Mouse (Mus musculus) MEL (cell line): ENCODE results near the gene Myof. TPM values are rescaled to one million over a fixed set of nuclear protein-coding genes. Genes with fewer than 3 reads are reported as not detected.

Experiments used
- DNase-seq: peaks from one replicate; pipeline ENCODE4 v3.0.0; 2011; ENCODE audit warnings: low read depth, low spot score
- H3K27ac ChIP-seq: 2 replicates; pipeline ENCODE4 v1.5.1; 2012; ENCODE audit warnings: low read depth, mild to moderate bottlenecking, control low read depth, low read length, moderate library complexity; ENCODE audit not compliant: control insufficient read depth
- H3K27me3 ChIP-seq, 2 experiments: fragments of 150-350 bp in 1 of 2; sonication (generic) in 1 of 2; 2 replicates each; pipeline ENCODE4 v1.6.1; 2012; ENCODE audit warnings: low read length in 2 of 2, mild to moderate bottlenecking in 2 of 2, improper control_type of control experiment in 1 of 2, moderate library complexity in 1 of 2; ENCODE audit not compliant: insufficient read depth in 2 of 2, control insufficient read depth in 1 of 2
- H3K36me3 ChIP-seq, 2 experiments: 2 replicates each; pipeline ENCODE4 v1.6.1; 2012 to 2014; ENCODE audit warnings: low read length in 2 of 2, improper control_type of control experiment in 1 of 2, inconsistent platforms in 1 of 2, mild to moderate bottlenecking in 1 of 2; ENCODE audit not compliant: insufficient read depth in 2 of 2, control insufficient read depth in 1 of 2
- H3K4me1 ChIP-seq, 2 experiments: fragments of 150-350 bp in 1 of 2; sonication (generic) in 1 of 2; 2 replicates each; pipeline ENCODE4 v1.6.1; 2012; ENCODE audit warnings: low read length in 2 of 2, improper control_type of control experiment in 1 of 2, mild to moderate bottlenecking in 1 of 2; ENCODE audit not compliant: insufficient read depth in 2 of 2, control insufficient read depth in 1 of 2
- H3K4me3 ChIP-seq, 2 experiments: fragments of 150-350 bp in 1 of 2; sonication (generic) in 1 of 2; 2 replicates each; pipeline ENCODE4 v1.5.1; 2012; ENCODE audit warnings: low read depth in 2 of 2, low read length in 2 of 2, mild to moderate bottlenecking in 2 of 2, moderate library complexity in 2 of 2, control low read depth in 1 of 2, improper control_type of control experiment in 1 of 2; ENCODE audit not compliant: control insufficient read depth in 1 of 2, insufficient read depth in 1 of 2
- H3K79me2 ChIP-seq: 2 replicates; pipeline ENCODE4 v1.6.1; 2012; ENCODE audit warnings: mild to moderate bottlenecking, low read length, moderate library complexity; ENCODE audit not compliant: control insufficient read depth, poor library complexity, insufficient read depth
- H3K9ac ChIP-seq: 2 replicates; pipeline ENCODE4 v1.6.1; 2012; ENCODE audit warnings: low read depth, mild to moderate bottlenecking, control low read depth, low read length, moderate library complexity; ENCODE audit not compliant: control insufficient read depth, poor library complexity, severe bottlenecking
- H3K9me3 ChIP-seq: fragments of 150-350 bp; sonication (generic); replicated peaks from 2 replicates; pipeline ENCODE4 v1.6.1; 2012; ENCODE audit warnings: mild to moderate bottlenecking, low read length, improper control_type of control experiment, moderate library complexity; ENCODE audit not compliant: insufficient read depth
- CHD2 ChIP-seq: IDR thresholded peaks from 2 replicates; pipeline ENCODE4 v1.6.1; 2011; ENCODE audit warnings: low read length, improper control_type of control experiment
- CTCF ChIP-seq, 3 experiments: IDR thresholded peaks in 2 of 3; conservative IDR thresholded peaks in 1 of 3; 2 replicates each; pipeline ENCODE4 v1.5.1; 2011 to 2012; ENCODE audit warnings: low read length in 3 of 3, low read depth in 2 of 3, mild to moderate bottlenecking in 2 of 3, improper control_type of control experiment in 1 of 3, inconsistent platforms in 1 of 3, mixed read lengths in 1 of 3, moderate library complexity in 1 of 3; ENCODE audit not compliant: control insufficient read depth in 1 of 3, insufficient read depth in 1 of 3, poor library complexity in 1 of 3, severe bottlenecking in 1 of 3
- ELF1 ChIP-seq: IDR thresholded peaks from 2 replicates; pipeline ENCODE4 v1.6.1; 2014; ENCODE audit warnings: low read depth, mild to moderate bottlenecking, inconsistent platforms, low read length, improper control_type of control experiment, moderate library complexity
- EP300 ChIP-seq, 2 experiments: IDR thresholded peaks; 2 replicates each; pipeline ENCODE4 v1.6.1; 2011; ENCODE audit warnings: improper control_type of control experiment in 2 of 2, low read length in 2 of 2, low read depth in 1 of 2, mild to moderate bottlenecking in 1 of 2
- ETS1 ChIP-seq: IDR thresholded peaks from 2 replicates; pipeline ENCODE4 v1.6.1; 2012; ENCODE audit warnings: low read depth, mild to moderate bottlenecking, inconsistent platforms, low read length, improper control_type of control experiment, moderate library complexity
- GABPA ChIP-seq: IDR thresholded peaks from 2 replicates; pipeline ENCODE4 v1.6.1; 2012; ENCODE audit warnings: low read depth, mild to moderate bottlenecking, inconsistent platforms, low read length, improper control_type of control experiment, moderate library complexity
- GATA1 ChIP-seq: IDR thresholded peaks from 2 replicates; pipeline ENCODE4 v1.6.1; 2011; ENCODE audit warnings: low read depth, low read length, improper control_type of control experiment
- HCFC1 ChIP-seq: IDR thresholded peaks from 2 replicates; pipeline ENCODE4 v1.6.1; 2012; ENCODE audit warnings: low read depth, mild to moderate bottlenecking, inconsistent platforms, low read length, improper control_type of control experiment, moderate library complexity
- KAT2A ChIP-seq: conservative IDR thresholded peaks from 2 replicates; pipeline ENCODE4 v1.6.1; 2012; ENCODE audit warnings: low read depth, low read length, improper control_type of control experiment, inconsistent platforms
- MAFK ChIP-seq: IDR thresholded peaks from 2 replicates; pipeline ENCODE4 v1.6.1; 2011; ENCODE audit warnings: low read depth, mild to moderate bottlenecking, low read length, improper control_type of control experiment, borderline replicate concordance
- MAX ChIP-seq: IDR thresholded peaks from 2 replicates; pipeline ENCODE4 v1.6.1; 2011; ENCODE audit warnings: low read length, improper control_type of control experiment
- MAZ ChIP-seq: IDR thresholded peaks from 2 replicates; pipeline ENCODE4 v1.6.1; 2012; ENCODE audit warnings: low read depth, mild to moderate bottlenecking, inconsistent platforms, low read length, improper control_type of control experiment
- MEF2A ChIP-seq: IDR thresholded peaks from 2 replicates; pipeline ENCODE4 v1.6.1; 2014; ENCODE audit warnings: low read depth, mild to moderate bottlenecking, inconsistent platforms, low read length, improper control_type of control experiment; ENCODE audit not compliant: poor library complexity, insufficient replicate concordance, severe bottlenecking; ENCODE audit errors: extremely low read depth
- MXI1 ChIP-seq: IDR thresholded peaks from 2 replicates; pipeline ENCODE4 v1.6.1; 2011; ENCODE audit warnings: mild to moderate bottlenecking, low read depth, low read length, improper control_type of control experiment
- MYB ChIP-seq: IDR thresholded peaks from 2 replicates; pipeline ENCODE4 v1.6.1; 2011; ENCODE audit warnings: mild to moderate bottlenecking, low read depth, low read length, improper control_type of control experiment
- MYC ChIP-seq: IDR thresholded peaks from 2 replicates; pipeline ENCODE4 v1.6.1; 2011; ENCODE audit warnings: low read depth, mild to moderate bottlenecking, low read length, improper control_type of control experiment, moderate library complexity
- NELFE ChIP-seq: IDR thresholded peaks from 2 replicates; pipeline ENCODE4 v1.6.1; 2011; ENCODE audit warnings: low read depth, low read length, improper control_type of control experiment
- NRF1 ChIP-seq: IDR thresholded peaks from 2 replicates; pipeline ENCODE4 v1.6.1; 2014; ENCODE audit warnings: low read depth, mild to moderate bottlenecking, inconsistent platforms, low read length, improper control_type of control experiment, moderate library complexity; ENCODE audit not compliant: poor library complexity, insufficient read depth, severe bottlenecking
- POLR2AphosphoS2 ChIP-seq: IDR thresholded peaks from 2 replicates; pipeline ENCODE4 v1.6.1; 2011; ENCODE audit warnings: low read length, improper control_type of control experiment
- RAD21 ChIP-seq: IDR thresholded peaks from 2 replicates; pipeline ENCODE4 v1.6.1; 2011; ENCODE audit warnings: mild to moderate bottlenecking, low read depth, low read length, improper control_type of control experiment
- RCOR1 ChIP-seq: IDR thresholded peaks from 2 replicates; pipeline ENCODE4 v1.6.1; 2012; ENCODE audit warnings: low read depth, mild to moderate bottlenecking, inconsistent platforms, low read length, improper control_type of control experiment
- SIN3A ChIP-seq: IDR thresholded peaks from 2 replicates; pipeline ENCODE4 v1.6.1; 2012; ENCODE audit warnings: low read length, improper control_type of control experiment, inconsistent platforms
- SMC3 ChIP-seq: IDR thresholded peaks from 2 replicates; pipeline ENCODE4 v1.6.1; 2011; ENCODE audit warnings: low read depth, low read length, improper control_type of control experiment
- TAL1 ChIP-seq: IDR thresholded peaks from 2 replicates; pipeline ENCODE4 v1.6.1; 2012; ENCODE audit warnings: mild to moderate bottlenecking, inconsistent platforms, low read length, moderate library complexity, mixed read lengths
- TBP ChIP-seq: IDR thresholded peaks from 2 replicates; pipeline ENCODE4 v1.8.0; 2011; ENCODE audit warnings: low read depth, low read length, improper control_type of control experiment
- TCF12 ChIP-seq: IDR thresholded peaks from 2 replicates; pipeline ENCODE4 v1.6.1; 2014; ENCODE audit warnings: low read depth, mild to moderate bottlenecking, inconsistent platforms, low read length, improper control_type of control experiment, moderate library complexity
- USF1 ChIP-seq: IDR thresholded peaks from 2 replicates; pipeline ENCODE4 v1.6.1; 2014; ENCODE audit warnings: low read depth, mild to moderate bottlenecking, inconsistent platforms, low read length, improper control_type of control experiment, moderate library complexity
- USF2 ChIP-seq, 2 experiments: IDR thresholded peaks; 2 replicates each; pipeline ENCODE4 v1.6.1; 2011 to 2012; ENCODE audit warnings: improper control_type of control experiment in 2 of 2, low read length in 2 of 2, borderline replicate concordance in 1 of 2, inconsistent platforms in 1 of 2, low read depth in 1 of 2, mild to moderate bottlenecking in 1 of 2; ENCODE audit not compliant: insufficient read depth in 1 of 2
- ZMIZ1 ChIP-seq: IDR thresholded peaks from 2 replicates; pipeline ENCODE4 v1.6.1; 2012; ENCODE audit warnings: low read depth, mild to moderate bottlenecking, inconsistent platforms, low read length, improper control_type of control experiment, moderate library complexity
- ZNF384 ChIP-seq: IDR thresholded peaks from 2 replicates; pipeline ENCODE4 v1.6.1; 2012; ENCODE audit warnings: low read depth, mild to moderate bottlenecking, inconsistent platforms, low read length, improper control_type of control experiment
- polyA plus RNA-seq, 2 experiments: library from polyadenylated mRNA; stranded (reverse) in 1 of 2; unstranded in 1 of 2; fragments of >175 nt in 1 of 2; fragments of >200 nt in 1 of 2; gene quantifications; 2 replicates each; pipeline versions ENCODE4 v1.2.1 to v1.2.4; 2012; ENCODE audit warnings: low replicate concordance in 2 of 2, low read depth in 1 of 2; ENCODE audit not compliant: insufficient read length in 2 of 2, insufficient read depth in 1 of 2, missing spikeins in 1 of 2
- total RNA-seq: library from RNA; depleted of rRNA; stranded (reverse); fragments of 300-350 nt; gene quantifications from 2 replicates; pipeline ENCODE4 v1.2.3, GENCODE M21; 2012

Gene Myof
- total and polyA plus RNA-seq, 3 experiments, result 0.04 TPM; not detected in 2

DNA sequence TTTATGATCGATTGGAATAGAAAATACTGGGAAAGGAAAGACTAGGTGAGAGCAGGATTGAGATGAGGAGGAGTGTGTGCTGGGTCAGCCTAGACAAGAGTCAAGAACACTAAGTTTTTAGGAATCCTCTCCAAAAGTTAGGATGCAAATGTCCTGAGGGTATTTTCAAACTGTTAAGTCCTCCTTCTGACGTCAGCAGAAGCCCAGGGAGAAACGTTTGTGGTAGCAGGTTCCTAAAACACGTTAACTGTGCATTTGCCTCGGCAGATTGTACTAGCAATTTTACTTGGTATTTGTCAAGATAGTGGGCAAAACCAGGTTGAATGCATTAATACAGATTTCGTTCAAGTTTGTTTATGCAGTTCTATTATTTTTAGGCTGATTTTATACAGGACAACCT, 12.4 kb upstream of the Myof start:
- Histone ChIP-seq H3K9me3 (no peaks in the 10 kb centered on the region), H3K79me2 (peaks cover 6% of the 10 kb centered on the region), H3K27me3 (no peaks in the 10 kb centered on the region), H3K9ac (peak overlapping the region; percentile 94), H3K4me3 (peak overlapping the region; percentile 94 to 99), H3K27ac (no peak overlapping the region), H3K4me1 (peaks cover 4 to 5% of the 10 kb centered on the region in 2 experiments; a peak in 3 of 4 replicates), H3K36me3 (peaks cover 5 to 11% of the 10 kb centered on the region in 2 experiments)
- DNase-seq, result peak; percentile 46
- TF ChIP-seq NELFE, result no peak
- TF ChIP-seq SMC3, result no peak
- 0 out of 2 replicates have a peak, but pooled peaks have one; percentile 3 for TF ChIP-seq ZNF384
- no peak for TF ChIP-seq MAFK

DNA sequence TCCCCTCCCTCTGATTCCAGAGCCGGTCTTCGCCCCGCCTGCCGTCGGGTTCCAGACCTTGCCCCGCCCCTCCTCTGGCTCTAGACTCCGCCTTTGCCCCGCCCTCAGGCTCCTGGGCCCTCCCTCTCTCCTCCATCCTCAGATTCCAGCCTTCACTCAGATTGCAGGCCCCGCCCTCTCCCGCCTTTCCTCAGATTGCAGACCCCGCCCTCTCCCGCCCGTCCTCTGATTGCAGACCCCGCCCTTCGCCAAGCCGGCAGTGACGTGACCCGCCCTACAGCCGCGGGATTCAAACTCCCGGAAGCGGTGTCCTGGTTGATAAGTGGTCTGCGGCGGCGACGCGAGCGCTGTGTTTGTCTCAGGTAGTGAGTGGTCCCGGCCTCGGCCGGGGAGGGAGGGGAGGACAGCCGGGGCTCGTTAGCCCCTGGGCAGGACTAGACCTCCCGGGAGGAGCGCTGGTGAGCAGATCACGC, 11.4 kb upstream of the Myof start, which contains the start of gene Cep55:
Cep55 (plus strand) TSS at position 292 of the 473 bp plus-strand sequence.
- peak within 1 kb of the TSS; percentile 72 for H3K27ac ChIP-seq
- peak within 1 kb of the TSS; percentile 94 to 99 for H3K4me3 ChIP-seq
- TF ChIP-seq CTCF (IDR thresholded peaks at IDR 0.05 in 2 of 3, conservative IDR thresholded peaks at IDR 0.05 in 1 of 3; ENCODE audit: control insufficient read depth in 1 of 3, insufficient read depth in 1 of 3, low read depth in 2 of 3, low read length in 3 of 3, poor library complexity in 1 of 3, severe bottlenecking in 1 of 3) (no peak), MYC (no peak), EP300 (IDR thresholded peaks at IDR 0.05; ENCODE audit: low read depth in 1 of 2, low read length in 2 of 2) (no peak; a peak in 1 of 4 replicates), TBP (0 out of 2 replicates have a peak, but pooled peaks have one; percentile 47), MEF2A (no peak), RCOR1 (peak; percentile 95), MXI1 (peak; percentile 63), SIN3A (peak; percentile 86), HCFC1 (peak; percentile 76), MAZ (no peak), MYB (0 out of 2 replicates have a peak, but pooled peaks have one; percentile 16), ZNF384 (no peak), GATA1 (no peak), NELFE (peak; percentile 78), ELF1 (peak; percentile 91), USF2 (IDR thresholded peaks at IDR 0.05; ENCODE audit: borderline replicate concordance in 1 of 2, insufficient read depth in 1 of 2, low read depth in 1 of 2, low read length in 2 of 2) (no peak), NRF1 (no peak), POLR2AphosphoS2 (peak; percentile 61; the same call in 1 of the 2 replicates), RAD21 (no peak), USF1 (no peak), SMC3 (no peak), TAL1 (no peak), GABPA (no peak), MAX (0 out of 2 replicates have a peak, but pooled peaks have one; percentile 2), TCF12 (peak; percentile 54; the same call in 1 of the 2 replicates), ETS1 (0 out of 2 replicates have a peak, but pooled peaks have one; percentile 17), CHD2 (no peak), ZMIZ1 (peak; percentile 34; the same call in 1 of the 2 replicates), KAT2A (no peak)

More for the DNA sequence above, 11.4 kb upstream of the Myof start, which contains the start of gene Cep55:
- no peaks in the 10 kb centered on the region for H3K27me3 ChIP-seq
- peaks cover 6% of the 10 kb centered on the region for H3K79me2 ChIP-seq
- H3K9me3 ChIP-seq, result no peaks in the 10 kb centered on the region
- peaks cover 4 to 5% of the 10 kb centered on the region in 2 experiments; a peak in 3 of 4 replicates for H3K4me1 ChIP-seq
- DNase-seq, result peak; percentile 98
- H3K36me3 ChIP-seq, result peaks cover 2 to 11% of the 10 kb centered on the region in 2 experiments
- peak within 1 kb of the TSS; percentile 94 for H3K9ac ChIP-seq
